Mouse (Mus musculus) MEL (cell line): ENCODE data around the gene Wdfy1. TPM values are rescaled to one million over a fixed set of nuclear protein-coding genes. Genes with fewer than 3 reads are reported as not detected.

ENCODE experiments used
- DNase-seq: peaks from one replicate; pipeline ENCODE4 v3.0.0; 2011; ENCODE audit warnings: low read depth, low spot score
- H3K27ac ChIP-seq: 2 replicates; pipeline ENCODE4 v1.5.1; 2012; ENCODE audit warnings: low read depth, mild to moderate bottlenecking, control low read depth, low read length, moderate library complexity; ENCODE audit not compliant: control insufficient read depth
- H3K27me3 ChIP-seq, 2 experiments: fragments of 150-350 bp in 1 of 2; sonication (generic) in 1 of 2; 2 replicates each; pipeline ENCODE4 v1.6.1; 2012; ENCODE audit warnings: low read length in 2 of 2, mild to moderate bottlenecking in 2 of 2, improper control_type of control experiment in 1 of 2, moderate library complexity in 1 of 2; ENCODE audit not compliant: insufficient read depth in 2 of 2, control insufficient read depth in 1 of 2
- H3K36me3 ChIP-seq, 2 experiments: 2 replicates each; pipeline ENCODE4 v1.6.1; 2012 to 2014; ENCODE audit warnings: low read length in 2 of 2, improper control_type of control experiment in 1 of 2, inconsistent platforms in 1 of 2, mild to moderate bottlenecking in 1 of 2; ENCODE audit not compliant: insufficient read depth in 2 of 2, control insufficient read depth in 1 of 2
- H3K4me1 ChIP-seq, 2 experiments: fragments of 150-350 bp in 1 of 2; sonication (generic) in 1 of 2; 2 replicates each; pipeline ENCODE4 v1.6.1; 2012; ENCODE audit warnings: low read length in 2 of 2, improper control_type of control experiment in 1 of 2, mild to moderate bottlenecking in 1 of 2; ENCODE audit not compliant: insufficient read depth in 2 of 2, control insufficient read depth in 1 of 2
- H3K4me3 ChIP-seq, 2 experiments: fragments of 150-350 bp in 1 of 2; sonication (generic) in 1 of 2; 2 replicates each; pipeline ENCODE4 v1.5.1; 2012; ENCODE audit warnings: low read depth in 2 of 2, low read length in 2 of 2, mild to moderate bottlenecking in 2 of 2, moderate library complexity in 2 of 2, control low read depth in 1 of 2, improper control_type of control experiment in 1 of 2; ENCODE audit not compliant: control insufficient read depth in 1 of 2, insufficient read depth in 1 of 2
- H3K79me2 ChIP-seq: 2 replicates; pipeline ENCODE4 v1.6.1; 2012; ENCODE audit warnings: mild to moderate bottlenecking, low read length, moderate library complexity; ENCODE audit not compliant: control insufficient read depth, poor library complexity, insufficient read depth
- H3K9ac ChIP-seq: 2 replicates; pipeline ENCODE4 v1.6.1; 2012; ENCODE audit warnings: low read depth, mild to moderate bottlenecking, control low read depth, low read length, moderate library complexity; ENCODE audit not compliant: control insufficient read depth, poor library complexity, severe bottlenecking
- H3K9me3 ChIP-seq: fragments of 150-350 bp; sonication (generic); replicated peaks from 2 replicates; pipeline ENCODE4 v1.6.1; 2012; ENCODE audit warnings: mild to moderate bottlenecking, low read length, improper control_type of control experiment, moderate library complexity; ENCODE audit not compliant: insufficient read depth
- BHLHE40 ChIP-seq: IDR thresholded peaks from 2 replicates; pipeline ENCODE4 v1.6.1; 2012; ENCODE audit warnings: low read depth, mild to moderate bottlenecking, inconsistent platforms, low read length, improper control_type of control experiment, borderline replicate concordance
- E2F4 ChIP-seq: IDR thresholded peaks from 2 replicates; pipeline ENCODE4 v1.6.1; 2011; ENCODE audit warnings: low read depth, low read length, improper control_type of control experiment, borderline replicate concordance
- ELF1 ChIP-seq: IDR thresholded peaks from 2 replicates; pipeline ENCODE4 v1.6.1; 2014; ENCODE audit warnings: low read depth, mild to moderate bottlenecking, inconsistent platforms, low read length, improper control_type of control experiment, moderate library complexity
- ETS1 ChIP-seq: IDR thresholded peaks from 2 replicates; pipeline ENCODE4 v1.6.1; 2012; ENCODE audit warnings: low read depth, mild to moderate bottlenecking, inconsistent platforms, low read length, improper control_type of control experiment, moderate library complexity
- GATA1 ChIP-seq: IDR thresholded peaks from 2 replicates; pipeline ENCODE4 v1.6.1; 2011; ENCODE audit warnings: low read depth, low read length, improper control_type of control experiment
- HCFC1 ChIP-seq: IDR thresholded peaks from 2 replicates; pipeline ENCODE4 v1.6.1; 2012; ENCODE audit warnings: low read depth, mild to moderate bottlenecking, inconsistent platforms, low read length, improper control_type of control experiment, moderate library complexity
- JUND ChIP-seq: IDR thresholded peaks from 2 replicates; pipeline ENCODE4 v1.6.1; 2011; ENCODE audit warnings: low read depth, mild to moderate bottlenecking, improper control_type of control experiment, low read length
- MAFK ChIP-seq: IDR thresholded peaks from 2 replicates; pipeline ENCODE4 v1.6.1; 2011; ENCODE audit warnings: low read depth, mild to moderate bottlenecking, low read length, improper control_type of control experiment, borderline replicate concordance
- MAZ ChIP-seq: IDR thresholded peaks from 2 replicates; pipeline ENCODE4 v1.6.1; 2012; ENCODE audit warnings: low read depth, mild to moderate bottlenecking, inconsistent platforms, low read length, improper control_type of control experiment
- MXI1 ChIP-seq: IDR thresholded peaks from 2 replicates; pipeline ENCODE4 v1.6.1; 2011; ENCODE audit warnings: mild to moderate bottlenecking, low read depth, low read length, improper control_type of control experiment
- MYB ChIP-seq: IDR thresholded peaks from 2 replicates; pipeline ENCODE4 v1.6.1; 2011; ENCODE audit warnings: mild to moderate bottlenecking, low read depth, low read length, improper control_type of control experiment
- NELFE ChIP-seq: IDR thresholded peaks from 2 replicates; pipeline ENCODE4 v1.6.1; 2011; ENCODE audit warnings: low read depth, low read length, improper control_type of control experiment
- NRF1 ChIP-seq: IDR thresholded peaks from 2 replicates; pipeline ENCODE4 v1.6.1; 2014; ENCODE audit warnings: low read depth, mild to moderate bottlenecking, inconsistent platforms, low read length, improper control_type of control experiment, moderate library complexity; ENCODE audit not compliant: poor library complexity, insufficient read depth, severe bottlenecking
- POLR2A ChIP-seq, 2 experiments: IDR thresholded peaks; 2 replicates each; pipeline ENCODE4 v1.6.1; 2011 to 2012; ENCODE audit warnings: low read length in 2 of 2, mild to moderate bottlenecking in 2 of 2, control low read depth in 1 of 2, improper control_type of control experiment in 1 of 2, low read depth in 1 of 2, moderate library complexity in 1 of 2; ENCODE audit not compliant: control insufficient read depth in 1 of 2, insufficient read depth in 1 of 2, poor library complexity in 1 of 2
- POLR2AphosphoS2 ChIP-seq: IDR thresholded peaks from 2 replicates; pipeline ENCODE4 v1.6.1; 2011; ENCODE audit warnings: low read length, improper control_type of control experiment
- POLR2AphosphoS5 ChIP-seq: IDR thresholded peaks from 2 replicates; pipeline ENCODE4 v1.6.1; 2012; ENCODE audit warnings: low read depth, borderline replicate concordance, mild to moderate bottlenecking, inconsistent platforms, low read length, moderate library complexity, mixed read lengths
- SIN3A ChIP-seq: IDR thresholded peaks from 2 replicates; pipeline ENCODE4 v1.6.1; 2012; ENCODE audit warnings: low read length, improper control_type of control experiment, inconsistent platforms
- TBP ChIP-seq: IDR thresholded peaks from 2 replicates; pipeline ENCODE4 v1.8.0; 2011; ENCODE audit warnings: low read depth, low read length, improper control_type of control experiment
- USF1 ChIP-seq: IDR thresholded peaks from 2 replicates; pipeline ENCODE4 v1.6.1; 2014; ENCODE audit warnings: low read depth, mild to moderate bottlenecking, inconsistent platforms, low read length, improper control_type of control experiment, moderate library complexity
- USF2 ChIP-seq, 2 experiments: IDR thresholded peaks; 2 replicates each; pipeline ENCODE4 v1.6.1; 2011 to 2012; ENCODE audit warnings: improper control_type of control experiment in 2 of 2, low read length in 2 of 2, borderline replicate concordance in 1 of 2, inconsistent platforms in 1 of 2, low read depth in 1 of 2, mild to moderate bottlenecking in 1 of 2; ENCODE audit not compliant: insufficient read depth in 1 of 2
- ZC3H11A ChIP-seq: IDR thresholded peaks from 2 replicates; pipeline ENCODE4 v1.6.1; 2012; ENCODE audit warnings: low read depth, mild to moderate bottlenecking, inconsistent platforms, low read length, improper control_type of control experiment
- ZKSCAN1 ChIP-seq: IDR thresholded peaks from 2 replicates; pipeline ENCODE4 v1.6.1; 2012; ENCODE audit warnings: low read depth, mild to moderate bottlenecking, inconsistent platforms, low read length, improper control_type of control experiment, moderate library complexity
- ZNF384 ChIP-seq: IDR thresholded peaks from 2 replicates; pipeline ENCODE4 v1.6.1; 2012; ENCODE audit warnings: low read depth, mild to moderate bottlenecking, inconsistent platforms, low read length, improper control_type of control experiment
- polyA plus RNA-seq, 2 experiments: library from polyadenylated mRNA; stranded (reverse) in 1 of 2; unstranded in 1 of 2; fragments of >175 nt in 1 of 2; fragments of >200 nt in 1 of 2; gene quantifications; 2 replicates each; pipeline versions ENCODE4 v1.2.1 to v1.2.4; 2012; ENCODE audit warnings: low replicate concordance in 2 of 2, low read depth in 1 of 2; ENCODE audit not compliant: insufficient read length in 2 of 2, insufficient read depth in 1 of 2, missing spikeins in 1 of 2
- total RNA-seq: library from RNA; depleted of rRNA; stranded (reverse); fragments of 300-350 nt; gene quantifications from 2 replicates; pipeline ENCODE4 v1.2.3, GENCODE M21; 2012

Wdfy1 gene
- total and polyA plus RNA-seq, 3 experiments = 17.6 to 25.0 TPM; not detected in 1

DNA sequence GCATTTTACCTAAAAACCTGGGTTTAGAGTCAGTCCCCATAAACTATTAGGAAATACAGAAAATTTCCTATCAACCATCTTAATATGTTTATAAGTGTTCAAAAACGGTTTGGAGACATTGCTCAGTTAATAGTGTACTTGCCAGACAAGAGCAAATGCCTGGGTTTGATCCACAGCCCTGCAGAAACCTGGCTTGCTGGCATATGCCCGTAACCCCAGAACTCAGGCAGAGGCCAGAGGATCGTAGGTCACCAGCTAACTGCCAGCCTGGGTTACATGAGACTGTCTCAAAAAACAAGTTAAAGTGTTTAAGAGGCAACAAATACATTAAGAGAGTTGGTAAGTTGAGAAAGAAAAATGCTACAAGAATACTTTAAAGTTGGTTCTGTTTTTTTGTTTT lies 21.0 kb downstream of the Wdfy1 start:
- H3K27ac ChIP-seq = no peak overlapping the region
- no peak overlapping the region for H3K9ac ChIP-seq
- no peaks in the 10 kb centered on the region for H3K4me1 ChIP-seq
- DNase-seq = no peak
- H3K27me3 ChIP-seq = no peaks in the 10 kb centered on the region
- H3K9me3 ChIP-seq = no peaks in the 10 kb centered on the region
- TF ChIP-seq ELF1 (no peak), MAFK (no peak), USF1 (no peak), NELFE (no peak), USF2 (IDR thresholded peaks at IDR 0.05; ENCODE audit: borderline replicate concordance in 1 of 2, insufficient read depth in 1 of 2, low read depth in 1 of 2, low read length in 2 of 2) (no peak), MAZ (no peak), ETS1 (no peak), ZKSCAN1 (no peak), SIN3A (no peak), TBP (no peak), MXI1 (no peak), E2F4 (no peak), NRF1 (no peak), BHLHE40 (no peak), MYB (no peak)
- H3K4me3 ChIP-seq = no peak overlapping the region
- H3K36me3 ChIP-seq = peaks cover 0 to 2% of the 10 kb centered on the region in 2 experiments; a peak in 1 of 4 replicates
- H3K79me2 ChIP-seq = peaks cover 4% of the 10 kb centered on the region; the same call in 1 of the 2 replicates

- Histone ChIP-seq H3K36me3 (peaks cover 0 to 2% of the 10 kb centered on the region in 2 experiments; a peak in 1 of 4 replicates), H3K4me1 (no peaks in the 10 kb centered on the region)
These were observed 22.5 kb downstream of the Wdfy1 start for GRCm38 (mm10) chr1:79753456-79753855.

More at GRCm38 (mm10) chr1:79753456-79753855, 22.5 kb downstream of the Wdfy1 start:
- Histone ChIP-seq H3K9ac (no peak overlapping the region), H3K4me3 (no peak overlapping the region), H3K79me2 (no peaks in the 10 kb centered on the region), H3K27ac (no peak overlapping the region), H3K27me3 (no peaks in the 10 kb centered on the region), H3K9me3 (no peaks in the 10 kb centered on the region)
- no peak for TF ChIP-seq ETS1
- no peak for TF ChIP-seq ZNF384
- TF ChIP-seq NRF1 = no peak
- no peak for TF ChIP-seq MAZ
- TF ChIP-seq MAFK = no peak
- no peak for TF ChIP-seq NELFE
- TF ChIP-seq POLR2AphosphoS2 = no peak
- TF ChIP-seq HCFC1 = no peak
- no peak for TF ChIP-seq ZC3H11A
- TF ChIP-seq POLR2A (IDR thresholded peaks at IDR 0.05; ENCODE audit: control insufficient read depth in 1 of 2, insufficient read depth in 1 of 2, low read depth in 1 of 2, low read length in 2 of 2, poor library complexity in 1 of 2) = no peak
- TF ChIP-seq POLR2AphosphoS5 = no peak
- TF ChIP-seq GATA1 = no peak
- no peak for TF ChIP-seq E2F4
- TF ChIP-seq JUND = no peak
- no peak for DNase-seq
